Mouse (Mus musculus): Measurements from ENCODE around the gene Slc5a11.

GRCm38 (mm10) chr7:123285896-123286295 lies 71.3 kb downstream of the Slc5a11 start:
- TF ChIP-seq CTCF (IDR thresholded peaks at IDR 0.05) (no peak), EP300 (IDR thresholded peaks at IDR 0.05) (no peak)
